Mouse (Mus musculus) heart, embryonic 15.5 days (tissue): ENCODE data around the gene Spryd4. TPM values are rescaled to one million over a fixed set of nuclear protein-coding genes. Genes with fewer than 3 reads are reported as not detected.

Source experiments
- ATAC-seq: fragments of 200-750 bp; cut with Nextera tagmentation; replicated peaks from 2 replicates; pipeline ENCODE4 v1.8.0; 2017; ENCODE audit warnings: low read depth, moderate TSS enrichment; ENCODE audit not compliant: insufficient number of reproducible peaks, insufficient read depth, low FRiP score
- H3K27ac ChIP-seq: fragments of 300-500 bp; sonication (generic); 2 replicates; pipeline ENCODE4 v1.5.1; 2015; ENCODE audit warnings: mild to moderate bottlenecking, inconsistent platforms
- H3K27me3 ChIP-seq: fragments of 300-500 bp; sonication (generic); 2 replicates; pipeline ENCODE4 v1.6.1; 2015; ENCODE audit warnings: inconsistent platforms
- H3K36me3 ChIP-seq: fragments of 300-500 bp; sonication (generic); 2 replicates; pipeline ENCODE4 v1.6.1; 2015; ENCODE audit warnings: mild to moderate bottlenecking, inconsistent platforms
- H3K4me1 ChIP-seq: fragments of 300-500 bp; sonication (generic); replicated peaks from 2 replicates; pipeline ENCODE4 v1.6.1; 2015; ENCODE audit warnings: inconsistent platforms
- H3K4me2 ChIP-seq: fragments of 300-500 bp; sonication (generic); 2 replicates; pipeline ENCODE4 v1.6.1; 2015; ENCODE audit warnings: inconsistent platforms, mild to moderate bottlenecking, moderate library complexity
- H3K4me3 ChIP-seq: fragments of 300-500 bp; sonication (generic); 2 replicates; pipeline ENCODE4 v1.5.1; 2015; ENCODE audit warnings: mild to moderate bottlenecking, inconsistent platforms
- H3K9ac ChIP-seq: fragments of 300-500 bp; sonication (generic); 2 replicates; pipeline ENCODE4 v1.6.1; 2015; ENCODE audit warnings: mild to moderate bottlenecking, inconsistent platforms
- H3K9me3 ChIP-seq: fragments of 300-500 bp; sonication (generic); replicated peaks from 2 replicates; pipeline ENCODE4 v1.6.1; 2016; ENCODE audit warnings: inconsistent platforms
- WGBS: fragments of 180-500 bp; shearing (Covaris S2); methylation state at CpG from one replicate; pipeline ENCODE4 v1.1.7; 2015; ENCODE audit warnings: mixed read lengths; 5-methylcytosine and 5-hydroxymethylcytosine counted together
- polyA plus RNA-seq: library from polyadenylated mRNA; unstranded; fragments of >200 nt; fragmentation: Nextera tagmentation; extraction: Ambion mirVana; gene quantifications from 2 replicates; pipeline ENCODE4 v1.2.1, GENCODE M21; 2015

Spryd4 gene
- polyA plus RNA-seq, 1 experiment from 2014 or later, result 38.6 TPM

GRCm38 (mm10) chr10:128240131-128240530, 28.5 kb upstream of the Spryd4 start:
- ATAC-seq, result no peak
- no peak overlapping the region for H3K27ac ChIP-seq
- 69% methylated on average over 18 of the region's 18 CpGs for WGBS
- H3K36me3 ChIP-seq, result peaks cover 36% of the 10 kb centered on the region
- no peak overlapping the region for H3K4me3 ChIP-seq
- H3K9me3 ChIP-seq, result no peaks in the 10 kb centered on the region
- H3K9ac ChIP-seq, result no peak overlapping the region
- no peak overlapping the region for H3K4me2 ChIP-seq
- peaks cover 12% of the 10 kb centered on the region for H3K4me1 ChIP-seq
- H3K27me3 ChIP-seq, result no peaks in the 10 kb centered on the region

DNA sequence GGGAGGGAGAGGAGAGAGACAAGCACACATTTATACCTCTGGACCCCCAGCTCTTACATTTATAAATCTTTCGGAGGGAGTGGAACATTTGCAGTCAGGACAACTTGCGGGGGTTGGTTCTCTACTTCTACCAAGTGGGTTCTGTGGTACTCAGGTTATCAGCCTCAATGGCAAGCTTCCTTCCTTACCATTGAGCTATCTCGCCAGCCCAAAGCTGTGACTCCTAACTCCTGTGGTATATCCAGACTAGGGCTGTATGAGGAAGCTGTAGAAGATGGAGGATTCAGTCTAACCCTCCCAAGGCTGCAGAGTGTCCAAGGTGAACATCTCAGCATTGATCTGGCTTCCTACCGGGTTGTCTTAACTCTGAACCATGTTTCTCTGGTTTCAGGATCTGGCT, 27.5 kb upstream of the Spryd4 start:
- ATAC-seq, result no peak
- Histone ChIP-seq H3K4me3 (no peak overlapping the region), H3K27me3 (no peaks in the 10 kb centered on the region), H3K27ac (no peak overlapping the region), H3K9ac (no peak overlapping the region), H3K4me1 (peaks cover 12% of the 10 kb centered on the region), H3K36me3 (peaks cover 29% of the 10 kb centered on the region), H3K4me2 (no peak overlapping the region), H3K9me3 (no peaks in the 10 kb centered on the region)
- 87% methylated on average over 4 of the region's 4 CpGs for WGBS

DNA sequence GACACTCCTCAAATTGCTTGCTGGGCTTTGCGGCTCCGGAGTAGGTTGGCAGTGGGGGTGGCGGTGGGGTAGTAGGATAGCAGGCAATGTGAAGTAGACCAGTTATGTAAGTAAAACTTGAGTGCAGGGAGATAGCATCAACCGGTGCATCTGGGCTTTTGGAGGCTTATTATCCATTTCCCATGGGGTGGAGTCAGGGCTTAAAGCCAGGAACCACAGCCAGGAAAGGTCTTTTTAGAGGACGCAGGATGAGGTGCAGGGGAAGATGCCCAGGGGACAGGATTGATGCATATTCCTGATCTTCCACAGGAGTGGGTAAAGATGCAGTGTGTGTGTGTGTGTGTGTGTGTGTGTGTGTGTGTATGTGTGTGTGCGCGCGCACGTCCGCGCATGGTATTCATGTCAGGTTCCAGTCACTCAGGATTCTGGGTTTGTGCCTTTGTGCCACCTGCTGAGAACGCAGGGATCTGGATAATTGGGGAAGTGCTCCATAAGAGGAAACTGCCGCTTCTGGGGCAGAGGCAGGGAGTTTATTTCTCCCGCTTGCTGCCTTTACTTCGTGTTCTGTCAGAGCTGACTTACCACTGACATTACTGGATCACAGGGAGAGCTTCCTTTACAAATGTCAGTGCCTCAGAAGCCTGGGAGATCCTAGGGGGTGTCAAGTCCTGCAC, 26.3 kb upstream of the Spryd4 start:
- Histone ChIP-seq H3K9ac (no peak overlapping the region), H3K9me3 (no peaks in the 10 kb centered on the region), H3K4me3 (no peak overlapping the region), H3K4me1 (peaks cover 8% of the 10 kb centered on the region), H3K4me2 (no peak overlapping the region), H3K27ac (no peak overlapping the region), H3K36me3 (peaks cover 24% of the 10 kb centered on the region), H3K27me3 (no peaks in the 10 kb centered on the region)
- 75% methylated on average over 15 of the region's 15 CpGs for WGBS
- no peak for ATAC-seq

- H3K9me3 ChIP-seq, result no peaks in the 10 kb centered on the region
- no peak overlapping the region for H3K9ac ChIP-seq
- H3K4me3 ChIP-seq, result no peak overlapping the region
- H3K4me2 ChIP-seq, result no peak overlapping the region
- WGBS, result 76% methylated on average over 4 of the region's 4 CpGs
- H3K4me1 ChIP-seq, result peaks cover 9% of the 10 kb centered on the region
- ATAC-seq, result no peak
- H3K27me3 ChIP-seq, result no peaks in the 10 kb centered on the region
- H3K36me3 ChIP-seq, result peaks cover 18% of the 10 kb centered on the region
- H3K27ac ChIP-seq, result no peak overlapping the region
These were observed 24.7 kb upstream of the Spryd4 start for GRCm38 (mm10) chr10:128236321-128236720.

GRCm38 (mm10) chr10:128232420-128232985, 20.9 kb upstream of the Spryd4 start:
- peaks cover 8% of the 10 kb centered on the region for H3K4me1 ChIP-seq
- H3K4me2 ChIP-seq, result peak overlapping the region; percentile 82
- H3K27me3 ChIP-seq, result no peaks in the 10 kb centered on the region
- no peaks in the 10 kb centered on the region; the same call in 1 of the 2 replicates for H3K36me3 ChIP-seq
- under 1% methylated on average over 14 of the region's 14 CpGs for WGBS
- H3K9ac ChIP-seq, result peak overlapping the region; percentile 74
- peak; percentile 29 for ATAC-seq
- peak overlapping the region; percentile 94 for H3K27ac ChIP-seq
- no peaks in the 10 kb centered on the region for H3K9me3 ChIP-seq
- H3K4me3 ChIP-seq, result peak overlapping the region; percentile 70

- peak; percentile 93 for ATAC-seq
- Histone ChIP-seq H3K9ac (peak within 1 kb of the TSS; percentile 74), H3K4me2 (peak within 1 kb of the TSS; percentile 82), H3K9me3 (no peaks in the 10 kb centered on the region), H3K27me3 (no peaks in the 10 kb centered on the region), H3K36me3 (no peaks in the 10 kb centered on the region; the same call in 1 of the 2 replicates), H3K27ac (peak within 1 kb of the TSS; percentile 94), H3K4me1 (peaks cover 8% of the 10 kb centered on the region), H3K4me3 (peak within 1 kb of the TSS; percentile 70)
- WGBS, result under 1% methylated on average over 58 of the region's 58 CpGs
These were observed 20.3 kb upstream of the Spryd4 start, which contains the start of gene Timeless for GRCm38 (mm10) chr10:128231697-128232419. Gene Timeless, plus strand, starts transcription at chr10:128232065.

GRCm38 (mm10) chr10:128231146-128231545, 19.5 kb upstream of the Spryd4 start:
- Histone ChIP-seq H3K9me3 (no peaks in the 10 kb centered on the region), H3K4me2 (peak overlapping the region; percentile 82), H3K27ac (peak overlapping the region; percentile 94), H3K4me3 (peak overlapping the region; percentile 70), H3K27me3 (no peaks in the 10 kb centered on the region), H3K36me3 (no peaks in the 10 kb centered on the region; the same call in 1 of the 2 replicates), H3K4me1 (peaks cover 8% of the 10 kb centered on the region), H3K9ac (peak overlapping the region; percentile 74)
- ATAC-seq, result no peak
- WGBS, result 14% methylated on average over 5 of the region's 5 CpGs

DNA sequence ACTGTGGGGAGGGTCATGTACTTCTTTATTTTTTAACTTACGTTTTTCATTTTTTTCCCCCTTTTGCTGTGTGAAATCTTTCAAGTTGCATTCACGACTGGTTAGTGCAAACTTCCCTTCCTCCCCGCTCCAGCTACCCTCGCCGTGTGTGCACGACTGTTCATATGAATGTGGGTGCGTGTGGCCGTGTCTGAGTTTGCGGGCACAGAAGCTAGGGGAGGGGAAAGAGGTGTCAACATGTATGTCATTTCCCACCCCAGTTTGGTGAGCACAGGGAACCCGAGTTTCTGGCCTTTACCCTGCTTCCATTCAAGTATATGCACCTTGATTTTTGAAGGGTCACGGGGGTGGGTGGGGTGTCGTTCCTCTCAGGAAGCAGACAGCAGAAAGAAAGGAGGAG, 19.0 kb upstream of the Spryd4 start:
- H3K4me2 ChIP-seq, result no peak overlapping the region
- 81% methylated on average over 12 of the region's 12 CpGs for WGBS
- no peak overlapping the region for H3K27ac ChIP-seq
- H3K36me3 ChIP-seq, result no peaks in the 10 kb centered on the region; the same call in 1 of the 2 replicates
- H3K4me1 ChIP-seq, result peaks cover 8% of the 10 kb centered on the region
- H3K27me3 ChIP-seq, result no peaks in the 10 kb centered on the region
- ATAC-seq, result no peak
- no peak overlapping the region for H3K4me3 ChIP-seq
- H3K9me3 ChIP-seq, result no peaks in the 10 kb centered on the region
- no peak overlapping the region for H3K9ac ChIP-seq

GRCm38 (mm10) chr10:128228009-128228408, 16.4 kb upstream of the Spryd4 start:
- H3K4me1 ChIP-seq, result peaks cover 7% of the 10 kb centered on the region
- H3K27ac ChIP-seq, result no peak overlapping the region
- H3K27me3 ChIP-seq, result no peaks in the 10 kb centered on the region
- no peaks in the 10 kb centered on the region for H3K36me3 ChIP-seq
- 89% methylated on average over 8 of the region's 8 CpGs for WGBS
- H3K9me3 ChIP-seq, result no peaks in the 10 kb centered on the region
- no peak overlapping the region for H3K9ac ChIP-seq
- H3K4me3 ChIP-seq, result no peak overlapping the region
- no peak for ATAC-seq
- H3K4me2 ChIP-seq, result no peak overlapping the region

DNA sequence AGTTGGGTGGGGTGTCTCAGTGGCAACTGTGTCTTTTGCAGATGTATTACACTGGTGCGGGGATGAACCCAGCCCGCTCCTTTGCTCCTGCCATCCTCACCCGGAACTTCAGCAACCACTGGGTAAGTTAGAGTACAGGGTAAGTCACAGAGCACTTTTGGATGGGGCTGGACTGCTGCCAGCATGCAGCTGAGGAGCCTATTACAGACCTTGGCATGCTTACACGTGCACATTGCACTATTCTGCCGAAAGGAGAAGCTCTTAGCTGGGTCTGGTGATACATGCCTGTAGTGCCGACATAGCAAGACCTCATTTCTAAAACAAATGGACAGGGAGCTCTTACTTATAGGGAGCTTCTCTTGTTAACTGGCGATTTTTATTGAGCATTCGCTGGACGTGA, 16.0 kb upstream of the Spryd4 start:
- no peak for ATAC-seq
- WGBS, result 68% methylated on average over 9 of the region's 9 CpGs
- Histone ChIP-seq H3K4me1 (peaks cover 4% of the 10 kb centered on the region), H3K9ac (no peak overlapping the region), H3K4me3 (no peak overlapping the region), H3K27me3 (no peaks in the 10 kb centered on the region), H3K9me3 (no peaks in the 10 kb centered on the region), H3K27ac (no peak overlapping the region), H3K4me2 (no peak overlapping the region), H3K36me3 (no peaks in the 10 kb centered on the region)

DNA sequence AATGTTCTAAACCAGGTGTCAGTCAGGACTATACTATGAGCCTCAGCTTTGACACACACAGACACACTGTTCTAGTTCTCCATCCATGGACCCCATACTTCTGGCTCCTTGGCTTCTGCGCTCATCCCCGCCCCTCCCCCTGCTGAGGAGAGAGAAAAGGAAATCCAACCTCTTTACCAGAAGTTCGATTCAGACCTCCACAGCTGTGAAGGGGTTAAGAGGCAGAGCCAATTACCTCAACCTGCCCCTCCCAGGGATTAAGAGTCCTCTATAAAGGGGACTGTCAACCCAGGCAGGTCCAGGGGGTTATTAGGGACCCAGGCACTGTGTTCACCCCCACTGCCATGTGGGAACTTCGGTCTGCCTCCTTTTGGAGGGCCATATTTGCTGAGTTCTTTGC, 13.9 kb upstream of the Spryd4 start, which contains the start of gene Mip:
Gene Mip, plus strand, starts transcription at position 301 of the 400 bp plus-strand sequence.
- Histone ChIP-seq H3K4me1 (no peaks in the 10 kb centered on the region), H3K27me3 (no peaks in the 10 kb centered on the region), H3K4me2 (no peak within 1 kb of the TSS), H3K27ac (no peak within 1 kb of the TSS), H3K9ac (no peak within 1 kb of the TSS), H3K9me3 (no peaks in the 10 kb centered on the region), H3K36me3 (no peaks in the 10 kb centered on the region), H3K4me3 (no peak within 1 kb of the TSS)
- 55% methylated on average over 4 of the region's 4 CpGs for WGBS
- no peak for ATAC-seq
